Mouse (Mus musculus): Measurements from ENCODE around the gene 1700011L22Rik.

1700011L22Rik gene

DNA sequence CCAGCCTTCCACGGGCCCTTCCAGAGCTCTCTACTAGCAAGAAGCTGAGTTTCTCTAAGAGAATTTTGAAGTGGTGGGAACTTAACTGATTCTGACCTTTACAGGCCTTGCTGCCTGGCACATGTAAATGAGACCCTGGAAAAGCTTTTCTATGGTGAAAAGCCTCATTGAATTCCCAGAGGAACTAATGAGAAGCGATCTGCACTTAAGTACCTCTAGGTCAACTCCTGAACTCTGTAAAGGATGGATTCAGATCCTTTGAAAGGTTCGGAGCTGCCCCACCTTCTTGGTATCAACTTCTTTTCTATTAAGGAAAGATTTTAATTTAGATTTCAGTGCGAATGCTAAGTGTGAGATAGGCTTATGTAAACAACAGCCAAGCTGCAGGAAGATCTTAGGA, 72.4 kb downstream of the 1700011L22Rik start:
- DNase-seq (ENCODE audit: low spot score in 2 of 2), result no peak

GRCm38 (mm10) chr8:79173606-79174005, 74.8 kb downstream of the 1700011L22Rik start:
- no peak for DNase-seq (ENCODE audit: low spot score in 2 of 2)

DNA sequence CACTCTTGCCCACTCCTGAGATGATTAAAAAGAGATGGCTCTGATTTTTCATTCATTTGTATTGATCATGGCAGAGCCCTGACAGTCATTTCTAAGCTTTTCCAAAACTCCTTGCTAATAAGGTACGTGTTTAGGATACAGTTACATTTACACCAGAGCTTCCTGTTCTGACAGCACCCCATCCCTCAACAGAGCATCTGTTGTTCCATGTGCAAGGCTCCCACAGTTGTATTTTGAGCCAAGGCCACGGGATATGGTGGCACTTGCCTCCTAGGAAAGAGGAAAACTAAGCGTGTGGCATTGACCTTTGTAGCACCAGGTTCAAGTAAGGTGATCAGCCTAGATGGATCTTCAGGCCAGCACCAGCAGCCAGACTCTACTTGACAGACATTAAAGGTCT, 83.1 kb downstream of the 1700011L22Rik start:
- DNase-seq (ENCODE audit: low spot score in 2 of 2), result no peak

GRCm38 (mm10) chr8:79164336-79164735, 84.0 kb downstream of the 1700011L22Rik start:
- no peak for DNase-seq (ENCODE audit: low spot score in 2 of 2)

- DNase-seq (ENCODE audit: low spot score in 2 of 2), result peak; percentile 38 to 43
Measured at GRCm38 (mm10) chr8:79162533-79163308, 85.6 kb downstream of the 1700011L22Rik start.

- DNase-seq (ENCODE audit: low spot score in 2 of 2), result no peak
Measured at GRCm38 (mm10) chr8:79161172-79161778, 87.1 kb downstream of the 1700011L22Rik start.

Measured in frontal cortex, postnatal 14 days (tissue).